Mouse (Mus musculus): ENCODE data around the gene Tanc2. TPM values are rescaled to one million over a fixed set of nuclear protein-coding genes. Genes with fewer than 3 reads are reported as not detected.

Gene Tanc2
- polyA plus RNA-seq, 1 experiment from 2014 or later = 1.1 TPM

GRCm38 (mm10) chr11:105922769-105923663 is 333.2 kb downstream of the Tanc2 start:
- DNase-seq (ENCODE audit: low spot score) = no peak

GRCm38 (mm10) chr11:105927065-105928030 is 337.6 kb downstream of the Tanc2 start:
- DNase-seq (ENCODE audit: low spot score) = peak; percentile 80

- DNase-seq (ENCODE audit: low spot score) = no peak
Observed at GRCm38 (mm10) chr11:105928171-105928570, 338.4 kb downstream of the Tanc2 start.

GRCm38 (mm10) chr11:105931380-105931779 is 341.6 kb downstream of the Tanc2 start:
- no peak for DNase-seq (ENCODE audit: low spot score)

GRCm38 (mm10) chr11:105933746-105934145 is 344.0 kb downstream of the Tanc2 start:
- DNase-seq (ENCODE audit: low spot score) = no peak

GRCm38 (mm10) chr11:105934303-105934711 is 344.5 kb downstream of the Tanc2 start:
- DNase-seq (ENCODE audit: low spot score) = no peak

GRCm38 (mm10) chr11:105934816-105935215 is 345.0 kb downstream of the Tanc2 start:
- no peak for DNase-seq (ENCODE audit: low spot score)

GRCm38 (mm10) chr11:105935496-105935895 is 345.7 kb downstream of the Tanc2 start:
- DNase-seq (ENCODE audit: low spot score) = no peak

- DNase-seq (ENCODE audit: low spot score) = no peak
Observed at GRCm38 (mm10) chr11:105936200-105936599, 346.4 kb downstream of the Tanc2 start.

- no peak for DNase-seq (ENCODE audit: low spot score)
Observed at GRCm38 (mm10) chr11:105936974-105937373, 347.2 kb downstream of the Tanc2 start.

GRCm38 (mm10) chr11:105938771-105939170 is 349.0 kb downstream of the Tanc2 start:
- no peak for DNase-seq (ENCODE audit: low spot score)

GRCm38 (mm10) chr11:105941973-105942372 is 352.2 kb downstream of the Tanc2 start:
- DNase-seq (ENCODE audit: low spot score) = no peak

- DNase-seq (ENCODE audit: low spot score) = no peak
Observed at GRCm38 (mm10) chr11:105943133-105944102, 353.6 kb downstream of the Tanc2 start.

GRCm38 (mm10) chr11:105944126-105944621 is 354.4 kb downstream of the Tanc2 start:
- peak; percentile 79 for DNase-seq (ENCODE audit: low spot score)

- no peak for DNase-seq (ENCODE audit: low spot score)
Observed at GRCm38 (mm10) chr11:105944770-105945672, 355.2 kb downstream of the Tanc2 start.

GRCm38 (mm10) chr11:105946694-105947154 is 356.9 kb downstream of the Tanc2 start:
- peak; percentile 61 for DNase-seq (ENCODE audit: low spot score)

GRCm38 (mm10) chr11:105948255-105948654 is 358.5 kb downstream of the Tanc2 start:
- no peak for DNase-seq (ENCODE audit: low spot score)

- DNase-seq (ENCODE audit: low spot score) = no peak
Observed at GRCm38 (mm10) chr11:105950519-105950918, 360.7 kb downstream of the Tanc2 start.

GRCm38 (mm10) chr11:105951601-105952044 is 361.8 kb downstream of the Tanc2 start:
- DNase-seq (ENCODE audit: low spot score) = no peak
